ENCODE assay signal across 8 mouse cellular contexts in genomic region chr11:116078221-116078620, GRCm38 (mm10). TPM values are rescaled to one million over a fixed set of nuclear protein-coding genes. Genes with fewer than 3 reads are reported as not detected.
DNase-seq lines count a peak whose midpoint lies in the region; ATAC-seq and TF ChIP-seq lines count a peak whose summit lies in the region.

No protein-coding gene starts in this region.

- no peaks in the 10 kb centered on the region for H3K27me3 ChIP-seq in heart, adult 2 months (ENCODE audit: control insufficient read depth, insufficient read depth, low read length)
- no peaks in the 10 kb centered on the region for H3K27me3 ChIP-seq in heart, embryonic 16.5 days (ENCODE audit: control insufficient read depth, insufficient read depth, low read length)
- no peaks in the 10 kb centered on the region for H3K27me3 ChIP-seq in limb, embryonic 13.5 days
- no peaks in the 10 kb centered on the region for H3K27me3 ChIP-seq in midbrain, embryonic 11.5 days (ENCODE audit: control insufficient read depth, insufficient read depth, low read length)
- H3K27me3 ChIP-seq in stomach, embryonic 14.5 days (ENCODE audit: control insufficient read depth, insufficient read depth, low read length) = no peaks in the 10 kb centered on the region

- H3K9me3 ChIP-seq in heart, embryonic 16.5 days (replicated peaks; ENCODE audit: control insufficient read depth, low read length) = no peaks in the 10 kb centered on the region
- no peaks in the 10 kb centered on the region for H3K9me3 ChIP-seq in limb, embryonic 13.5 days
- H3K9me3 ChIP-seq in midbrain, embryonic 11.5 days (ENCODE audit: control insufficient read depth, low read length) = no peaks in the 10 kb centered on the region
- no peaks in the 10 kb centered on the region for H3K9me3 ChIP-seq in stomach, embryonic 14.5 days (ENCODE audit: control insufficient read depth, low read depth, low read length)

- no peak overlapping the region for H3K4me3 ChIP-seq in heart, adult 2 months
- H3K4me3 ChIP-seq in heart, embryonic 16.5 days (ENCODE audit: low read length) = peak overlapping the region; percentile 26
- peak overlapping the region; percentile 31 for H3K4me3 ChIP-seq in limb, embryonic 13.5 days
- H3K4me3 ChIP-seq in midbrain, embryonic 11.5 days (ENCODE audit: low read depth, low read length) = peak overlapping the region; percentile 3; the same call in 1 of the 2 replicates
- no peak overlapping the region for H3K4me3 ChIP-seq in stomach, embryonic 14.5 days (ENCODE audit: low read depth, low read length)

- TF ChIP-seq POLR2A in heart, adult 2 months (IDR thresholded peaks at IDR 0.05; ENCODE audit: insufficient read depth, low read depth, low read length) = no peak; the same call in 1 of the 2 replicates

- no peak overlapping the region for H3K27ac ChIP-seq in heart, adult 2 months
- H3K27ac ChIP-seq in heart, embryonic 16.5 days (ENCODE audit: low read length) = peak overlapping the region; percentile 67
- H3K27ac ChIP-seq in limb, embryonic 13.5 days = no peak overlapping the region; the same call in 1 of the 2 replicates
- H3K27ac ChIP-seq in midbrain, embryonic 11.5 days (ENCODE audit: low read depth, low read length) = no peak overlapping the region
- peak overlapping the region; percentile 82; the same call in 1 of the 2 replicates for H3K27ac ChIP-seq in stomach, embryonic 14.5 days (ENCODE audit: low read length)

- peak overlapping the region; percentile 44 for H3K9ac ChIP-seq in heart, adult 2 months (ENCODE audit: low read depth, low read length)
- peak overlapping the region; percentile 56 for H3K9ac ChIP-seq in heart, embryonic 16.5 days (ENCODE audit: low read length)
- peak overlapping the region; percentile 64 for H3K9ac ChIP-seq in limb, embryonic 13.5 days
- peak overlapping the region; percentile 3; the same call in 1 of the 2 replicates for H3K9ac ChIP-seq in midbrain, embryonic 11.5 days (ENCODE audit: low read length)
- H3K9ac ChIP-seq in stomach, embryonic 14.5 days (replicated peaks; ENCODE audit: low read depth, low read length) = 0 out of 2 replicates have a peak overlapping the region, but pooled peaks have one; percentile 18

- H3K79me2 ChIP-seq in heart, adult 2 months (replicated peaks; ENCODE audit: control insufficient read depth, insufficient read depth, low read length) = no peaks in the 10 kb centered on the region

- H3K4me2 ChIP-seq in heart, embryonic 16.5 days (ENCODE audit: low read depth, low read length) = peak overlapping the region; percentile 47
- peak overlapping the region; percentile 62 for H3K4me2 ChIP-seq in limb, embryonic 13.5 days (replicated peaks)
- peak overlapping the region; percentile 31 for H3K4me2 ChIP-seq in midbrain, embryonic 11.5 days
- H3K4me2 ChIP-seq in stomach, embryonic 14.5 days (replicated peaks; ENCODE audit: low read depth, low read length) = peak overlapping the region; percentile 44

- TF ChIP-seq EP300 in heart, adult 2 months (IDR thresholded peaks at IDR 0.05; ENCODE audit: insufficient read depth, low read depth, low read length) = no peak

- peak; percentile 70 to 75 for DNase-seq in heart, adult 2 months
- no peak for DNase-seq in heart, postnatal 25 days (ENCODE audit: low spot score)
- DNase-seq in cerebellum, postnatal 14 days = peak; percentile 70 to 75
- DNase-seq in midbrain, embryonic 11.5 days (ENCODE audit: low spot score, missing footprints) = peak; percentile 94
- DNase-seq in layer of hippocampus, adult 8-10 months (ENCODE audit: low spot score in 2 of 2) = no peak

- intact Hi-C loops in heart, adult 2 months (cut with DNase I) = no loop called here
- intact Hi-C loops in heart, postnatal 25 days (cut with DNase I) = loop anchor here (5.0 kb wide), 1 partner anchor 46 kb away; the partner anchor contains the start of gene Unk

- ATAC-seq in heart, embryonic 16.5 days (replicated peaks; ENCODE audit: extremely low read depth, insufficient read depth, low FRiP score) = peak; percentile 35; the same call in 1 of the 2 replicates
- no peak for ATAC-seq in limb, embryonic 13.5 days (ENCODE audit: low FRiP score, low read depth)
- ATAC-seq in midbrain, embryonic 11.5 days (ENCODE audit: low FRiP score) = peak; percentile 59; the same call in 1 of the 2 replicates
- ATAC-seq in stomach, embryonic 14.5 days (ENCODE audit: insufficient number of reproducible peaks, insufficient read depth, low FRiP score, low read depth) = peak; percentile 24

- no peaks in the 10 kb centered on the region for H3K4me1 ChIP-seq in heart, adult 2 months (ENCODE audit: control insufficient read depth, insufficient read depth, low read length)
- peaks cover 11% of the 10 kb centered on the region for H3K4me1 ChIP-seq in heart, embryonic 16.5 days (ENCODE audit: control insufficient read depth, insufficient read depth, low read length)
- H3K4me1 ChIP-seq in limb, embryonic 13.5 days = peaks cover 20% of the 10 kb centered on the region
- peaks cover 18% of the 10 kb centered on the region for H3K4me1 ChIP-seq in midbrain, embryonic 11.5 days (ENCODE audit: control insufficient read depth, insufficient read depth, low read length)
- peaks cover 9% of the 10 kb centered on the region for H3K4me1 ChIP-seq in stomach, embryonic 14.5 days (ENCODE audit: control insufficient read depth, insufficient read depth, low read length)

- no peak for TF ChIP-seq CTCF in heart, adult 2 months (IDR thresholded peaks at IDR 0.05)

- H3K36me3 ChIP-seq in heart, adult 2 months (ENCODE audit: control insufficient read depth, insufficient read depth, low read length) = no peaks in the 10 kb centered on the region
- H3K36me3 ChIP-seq in heart, embryonic 16.5 days (ENCODE audit: control insufficient read depth, insufficient read depth) = peaks cover 37% of the 10 kb centered on the region
- H3K36me3 ChIP-seq in limb, embryonic 13.5 days = peaks cover 46% of the 10 kb centered on the region
- H3K36me3 ChIP-seq in midbrain, embryonic 11.5 days (ENCODE audit: control insufficient read depth, insufficient read depth, low read length) = peaks cover 12% of the 10 kb centered on the region
- peaks cover 39% of the 10 kb centered on the region for H3K36me3 ChIP-seq in stomach, embryonic 14.5 days (ENCODE audit: control insufficient read depth, insufficient read depth, low read length)

- WGBS in heart, adult 2 months = 31% methylated on average over 16 of the region's 16 CpGs
- 25% methylated on average over 16 of the region's 16 CpGs for WGBS in heart, embryonic 16.5 days
- WGBS in limb, embryonic 13.5 days = 7% methylated on average over 16 of the region's 16 CpGs
- 10% methylated on average over 16 of the region's 16 CpGs for WGBS in midbrain, embryonic 11.5 days
- 10% methylated on average over 16 of the region's 16 CpGs for WGBS in stomach, embryonic 14.5 days

RNA-seq across cellular contexts. Expression of gene Unc13d, which starts 0.5 kb away (rescaled TPM):
- 1 to 10 TPM in 1 of 2 experiments, under 1 TPM in 1; 0.55 to 1.5 TPM for total RNA-seq in heart, adult 2 months (2021)
- polyA plus RNA-seq in heart, adult 2 months (2012; rRNA removed) = 1.1 and 1.7 TPM in 2 replicates
- total RNA-seq in heart, postnatal 25 days (2021) = 1 to 10 TPM in 1 of 2 experiments, under 1 TPM in 1; 0.75 to 1.0 TPM
- 3.2 and 5.9 TPM in 2 replicates for polyA plus RNA-seq in heart, embryonic 16.5 days (2015; fragmentation: Nextera tagmentation; extraction: Ambion mirVana)
- polyA plus RNA-seq in limb, embryonic 13.5 days (2015; fragmentation: Nextera tagmentation; extraction: Ambion mirVana) = 2.1 and 2.4 TPM in 2 replicates
- polyA plus RNA-seq in midbrain, embryonic 11.5 days (2014; fragmentation: Nextera tagmentation; extraction: Ambion mirVana) = 0.82 and 1.1 TPM in 2 replicates
- polyA plus RNA-seq in stomach, embryonic 14.5 days (2014; fragmentation: Nextera tagmentation; extraction: Ambion mirVana) = 3.7 and 4.7 TPM in 2 replicates
- 1 to 10 TPM; 1.5 to 3.6 (median 2.3) TPM for total RNA-seq in layer of hippocampus, adult 8-10 months (2022)

RNA-seq across cellular contexts. Expression of gene Wbp2, which starts 8.6 kb away (rescaled TPM):
- 100 to 1,000 TPM in 1 of 2 experiments, 10 to 100 TPM in 1; 91.0 to 108 TPM for total RNA-seq in heart, adult 2 months (2021)
- 151 and 176 TPM in 2 replicates for polyA plus RNA-seq in heart, adult 2 months (2012; rRNA removed)
- 10 to 100 TPM; 80.1 to 92.2 TPM for total RNA-seq in heart, postnatal 25 days (2021)
- polyA plus RNA-seq in heart, embryonic 16.5 days (2015; fragmentation: Nextera tagmentation; extraction: Ambion mirVana) = 143 and 153 TPM in 2 replicates
- polyA plus RNA-seq in limb, embryonic 13.5 days (2015; fragmentation: Nextera tagmentation; extraction: Ambion mirVana) = 43.1 and 47.9 TPM in 2 replicates
- 84.9 and 86.8 TPM in 2 replicates for polyA plus RNA-seq in midbrain, embryonic 11.5 days (2014; fragmentation: Nextera tagmentation; extraction: Ambion mirVana)
- polyA plus RNA-seq in stomach, embryonic 14.5 days (2014; fragmentation: Nextera tagmentation; extraction: Ambion mirVana) = 74.0 and 82.4 TPM in 2 replicates
- total RNA-seq in layer of hippocampus, adult 8-10 months (2022) = 100 to 1,000 TPM; 387 to 440 (median 429) TPM

RNA-seq across cellular contexts. Expression of gene Unk, which starts 48.1 kb away (rescaled TPM):
- total RNA-seq in heart, adult 2 months (2021) = 1 to 10 TPM; 7.1 to 7.9 TPM
- 16.5 and 20.4 TPM in 2 replicates for polyA plus RNA-seq in heart, adult 2 months (2012; rRNA removed)
- total RNA-seq in heart, postnatal 25 days (2021) = 1 to 10 TPM; 8.4 to 9.0 TPM
- polyA plus RNA-seq in heart, embryonic 16.5 days (2015; fragmentation: Nextera tagmentation; extraction: Ambion mirVana) = 22.7 and 23.2 TPM in 2 replicates
- 39.4 and 44.8 TPM in 2 replicates for polyA plus RNA-seq in limb, embryonic 13.5 days (2015; fragmentation: Nextera tagmentation; extraction: Ambion mirVana)
- polyA plus RNA-seq in midbrain, embryonic 11.5 days (2014; fragmentation: Nextera tagmentation; extraction: Ambion mirVana) = 23.4 and 24.1 TPM in 2 replicates
- polyA plus RNA-seq in stomach, embryonic 14.5 days (2014; fragmentation: Nextera tagmentation; extraction: Ambion mirVana) = 29.2 and 31.6 TPM in 2 replicates
- 10 to 100 TPM; 26.3 to 31.6 (median 28.2) TPM for total RNA-seq in layer of hippocampus, adult 8-10 months (2022)

RNA-seq across cellular contexts. Expression of gene Trim47, which starts 48.8 kb away (rescaled TPM):
- total RNA-seq in heart, adult 2 months (2021) = 10 to 100 TPM; 23.1 to 28.2 TPM
- polyA plus RNA-seq in heart, adult 2 months (2012; rRNA removed) = 23.7 and 29.5 TPM in 2 replicates
- 10 to 100 TPM; 27.0 to 37.6 TPM for total RNA-seq in heart, postnatal 25 days (2021)
- 79.8 and 89.2 TPM in 2 replicates for polyA plus RNA-seq in heart, embryonic 16.5 days (2015; fragmentation: Nextera tagmentation; extraction: Ambion mirVana)
- 15.7 and 15.9 TPM in 2 replicates for polyA plus RNA-seq in limb, embryonic 13.5 days (2015; fragmentation: Nextera tagmentation; extraction: Ambion mirVana)
- 2.7 TPM in 2 replicates for polyA plus RNA-seq in midbrain, embryonic 11.5 days (2014; fragmentation: Nextera tagmentation; extraction: Ambion mirVana)
- polyA plus RNA-seq in stomach, embryonic 14.5 days (2014; fragmentation: Nextera tagmentation; extraction: Ambion mirVana) = 12.2 and 17.3 TPM in 2 replicates
- total RNA-seq in layer of hippocampus, adult 8-10 months (2022) = 10 to 100 TPM in 1 of 4 experiments, 1 to 10 TPM in 3; 5.0 to 13.0 (median 8.2) TPM

RNA-seq across cellular contexts. Expression of gene H3f3b, which starts 50.5 kb away (rescaled TPM):
- 100 to 1,000 TPM; 105 to 128 TPM for total RNA-seq in heart, adult 2 months (2021)
- 67.5 and 82.1 TPM in 2 replicates for polyA plus RNA-seq in heart, adult 2 months (2012; rRNA removed)
- total RNA-seq in heart, postnatal 25 days (2021) = 100 to 1,000 TPM; 128 to 130 TPM
- 661 and 709 TPM in 2 replicates for polyA plus RNA-seq in heart, embryonic 16.5 days (2015; fragmentation: Nextera tagmentation; extraction: Ambion mirVana)
- 2,219 and 2,483 TPM in 2 replicates for polyA plus RNA-seq in limb, embryonic 13.5 days (2015; fragmentation: Nextera tagmentation; extraction: Ambion mirVana)
- 1,982 and 2,171 TPM in 2 replicates for polyA plus RNA-seq in midbrain, embryonic 11.5 days (2014; fragmentation: Nextera tagmentation; extraction: Ambion mirVana)
- polyA plus RNA-seq in stomach, embryonic 14.5 days (2014; fragmentation: Nextera tagmentation; extraction: Ambion mirVana) = 1,982 and 2,067 TPM in 2 replicates
- total RNA-seq in layer of hippocampus, adult 8-10 months (2022) = 100 to 1,000 TPM; 243 to 308 (median 280) TPM

Comparison
In these comparisons a context has a peak if more than half of its experiments do, and no peak if none do; other contexts are left out.
1. DNase-seq: peak in heart, adult 2 months (2 of 2), cerebellum, postnatal 14 days (2 of 2) and midbrain, embryonic 11.5 days (single experiment); none in heart, postnatal 25 days (single experiment) and layer of hippocampus, adult 8-10 months (0 of 2).
2. H3K27ac ChIP-seq: peak in heart, embryonic 16.5 days (single experiment) and stomach, embryonic 14.5 days (single experiment); none in heart, adult 2 months (single experiment), limb, embryonic 13.5 days (single experiment) and midbrain, embryonic 11.5 days (single experiment).
3. H3K4me3 ChIP-seq: peak in heart, embryonic 16.5 days (single experiment), limb, embryonic 13.5 days (single experiment) and midbrain, embryonic 11.5 days (single experiment); none in heart, adult 2 months (single experiment) and stomach, embryonic 14.5 days (single experiment).
4. H3K9ac ChIP-seq: peak in every context shown above with its lines; median percentile 64 in limb, embryonic 13.5 days; 56 in heart, embryonic 16.5 days; 44 in heart, adult 2 months; 18 in stomach, embryonic 14.5 days; 3 in midbrain, embryonic 11.5 days.
5. Peak in every context shown above with its lines, with median percentiles within 50 percentile points of each other: H3K4me2 ChIP-seq.